Mouse (Mus musculus) forebrain, embryonic 13.5 days (tissue): ENCODE data around the gene Cd79a. TPM values are rescaled to one million over a fixed set of nuclear protein-coding genes. Genes with fewer than 3 reads are reported as not detected.

ENCODE experiments used
- ATAC-seq: fragments of 200-750 bp; cut with Nextera tagmentation; 2 replicates; pipeline ENCODE4 v1.8.0; 2017
- H3K27ac ChIP-seq: fragments of 300-500 bp; sonication (generic); 2 replicates; pipeline ENCODE4 v1.5.1; 2015; ENCODE audit warnings: inconsistent platforms, mild to moderate bottlenecking, moderate library complexity
- H3K27me3 ChIP-seq: fragments of 300-500 bp; sonication (generic); 2 replicates; pipeline ENCODE4 v1.6.1; 2015; ENCODE audit warnings: mild to moderate bottlenecking, inconsistent platforms
- H3K36me3 ChIP-seq: fragments of 300-500 bp; sonication (generic); 2 replicates; pipeline ENCODE4 v1.6.1; 2015; ENCODE audit warnings: mild to moderate bottlenecking, inconsistent platforms; ENCODE audit not compliant: poor library complexity, severe bottlenecking
- H3K4me1 ChIP-seq: fragments of 300-500 bp; sonication (generic); 2 replicates; pipeline ENCODE4 v1.6.1; 2015; ENCODE audit warnings: inconsistent platforms
- H3K4me2 ChIP-seq: fragments of 300-500 bp; sonication (generic); 2 replicates; pipeline ENCODE4 v1.6.1; 2015; ENCODE audit warnings: inconsistent platforms, mild to moderate bottlenecking, moderate library complexity
- H3K4me3 ChIP-seq: fragments of 300-500 bp; sonication (generic); 2 replicates; pipeline ENCODE4 v1.5.1; 2015; ENCODE audit warnings: mild to moderate bottlenecking, inconsistent platforms
- H3K9ac ChIP-seq: fragments of 300-500 bp; sonication (generic); 2 replicates; pipeline ENCODE4 v1.6.1; 2015; ENCODE audit warnings: mild to moderate bottlenecking, inconsistent platforms
- H3K9me3 ChIP-seq: fragments of 300-500 bp; sonication (generic); replicated peaks from 2 replicates; pipeline ENCODE4 v1.6.1; 2016; ENCODE audit warnings: inconsistent platforms
- WGBS: fragments of 180-500 bp; shearing (Covaris S2); methylation state at CpG from one replicate; pipeline ENCODE4 v1.1.7; 2015; 5-methylcytosine and 5-hydroxymethylcytosine counted together
- polyA plus RNA-seq: library from polyadenylated mRNA; unstranded; fragments of >200 nt; fragmentation: Nextera tagmentation; extraction: Ambion mirVana; gene quantifications from 2 replicates; pipeline ENCODE4 v1.2.1, GENCODE M21; 2015

Cd79a gene
- polyA plus RNA-seq, 1 experiment from 2014 or later, result 0.18 TPM

DNA sequence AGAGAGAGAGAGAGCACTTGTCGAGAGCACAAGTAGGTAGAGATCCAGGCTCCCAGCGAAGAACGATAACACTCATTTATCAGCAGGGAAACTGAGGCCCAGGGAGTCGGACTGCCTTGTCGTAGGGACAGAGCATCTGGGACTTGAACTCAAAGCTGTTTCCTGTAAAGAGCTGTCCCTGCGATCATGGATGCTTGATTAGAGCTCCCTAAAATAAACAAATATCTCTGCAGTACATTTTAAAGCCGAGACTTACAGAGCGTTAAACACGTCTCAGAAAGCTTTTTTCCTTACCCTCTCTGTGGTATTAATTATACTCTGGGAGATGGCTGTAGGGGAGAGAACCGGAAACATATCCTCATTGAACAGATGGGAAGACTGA is 6.3 kb downstream of the Cd79a start:
- H3K27ac ChIP-seq, result no peak overlapping the region
- peak overlapping the region; percentile 75 for H3K4me2 ChIP-seq
- H3K9ac ChIP-seq, result peak overlapping the region; percentile 79
- peaks cover 38% of the 10 kb centered on the region for H3K4me1 ChIP-seq
- no peaks in the 10 kb centered on the region for H3K27me3 ChIP-seq
- peaks cover 12% of the 10 kb centered on the region for H3K36me3 ChIP-seq
- ATAC-seq, result no peak
- peak overlapping the region; percentile 66 for H3K4me3 ChIP-seq
- H3K9me3 ChIP-seq, result no peaks in the 10 kb centered on the region
- 47% methylated on average over 10 of the region's 10 CpGs for WGBS

DNA sequence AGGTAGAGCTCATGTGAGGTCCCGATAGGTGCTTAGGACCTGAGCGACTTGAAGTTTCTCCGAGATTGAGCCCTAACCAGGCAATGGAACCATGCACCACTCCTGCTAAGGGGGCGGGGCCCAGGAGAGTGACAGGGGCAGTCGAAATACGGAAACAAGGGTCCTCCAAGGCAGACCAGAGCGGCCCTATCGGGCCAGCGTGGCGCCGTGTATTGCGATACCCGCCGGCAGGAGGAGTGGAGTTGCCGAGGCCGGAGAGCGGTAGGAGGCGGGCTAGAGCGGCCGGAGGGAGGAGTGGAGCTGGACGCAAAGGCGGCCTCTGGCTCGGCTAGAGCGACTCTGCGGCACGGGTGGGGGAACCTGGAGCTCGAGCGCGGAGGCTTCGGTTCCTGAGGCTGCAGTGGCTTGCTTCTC is 6.9 kb downstream of the Cd79a start:
- no peaks in the 10 kb centered on the region for H3K27me3 ChIP-seq
- ATAC-seq, result peak; percentile 99
- H3K9ac ChIP-seq, result peak overlapping the region; percentile 85
- H3K36me3 ChIP-seq, result peaks cover 18% of the 10 kb centered on the region
- under 1% methylated on average over 30 of the region's 30 CpGs for WGBS
- H3K4me2 ChIP-seq, result peak overlapping the region; percentile 75
- peak overlapping the region; percentile 31; the same call in 1 of the 2 replicates for H3K27ac ChIP-seq
- no peaks in the 10 kb centered on the region for H3K9me3 ChIP-seq
- peak overlapping the region; percentile 66 for H3K4me3 ChIP-seq
- H3K4me1 ChIP-seq, result peaks cover 38% of the 10 kb centered on the region

DNA sequence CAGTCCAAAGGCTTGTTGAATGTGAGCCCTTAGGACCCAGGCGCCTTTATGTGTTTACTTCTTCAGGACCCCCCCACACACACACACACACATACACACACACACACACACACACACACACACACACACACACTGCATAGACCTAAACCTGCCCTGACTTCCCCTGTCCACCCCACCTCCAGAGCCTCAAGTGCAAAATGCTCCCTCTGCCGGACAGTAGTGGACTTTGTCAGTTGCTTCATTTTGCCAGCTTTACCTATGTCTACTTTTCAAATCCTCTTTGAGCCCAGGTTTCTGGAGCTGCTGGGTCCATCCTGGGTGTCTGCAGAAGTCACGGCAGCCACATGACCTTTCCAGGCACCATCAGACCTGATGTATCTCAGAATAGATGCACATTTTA is 7.8 kb downstream of the Cd79a start:
- Histone ChIP-seq H3K9ac (peak overlapping the region; percentile 85), H3K4me1 (peaks cover 38% of the 10 kb centered on the region), H3K4me2 (peak overlapping the region; percentile 75), H3K27me3 (no peaks in the 10 kb centered on the region), H3K36me3 (peaks cover 21% of the 10 kb centered on the region), H3K9me3 (no peaks in the 10 kb centered on the region), H3K27ac (no peak overlapping the region), H3K4me3 (peak overlapping the region; percentile 66)
- ATAC-seq, result no peak
- 16% methylated on average over 3 of the region's 3 CpGs for WGBS

DNA sequence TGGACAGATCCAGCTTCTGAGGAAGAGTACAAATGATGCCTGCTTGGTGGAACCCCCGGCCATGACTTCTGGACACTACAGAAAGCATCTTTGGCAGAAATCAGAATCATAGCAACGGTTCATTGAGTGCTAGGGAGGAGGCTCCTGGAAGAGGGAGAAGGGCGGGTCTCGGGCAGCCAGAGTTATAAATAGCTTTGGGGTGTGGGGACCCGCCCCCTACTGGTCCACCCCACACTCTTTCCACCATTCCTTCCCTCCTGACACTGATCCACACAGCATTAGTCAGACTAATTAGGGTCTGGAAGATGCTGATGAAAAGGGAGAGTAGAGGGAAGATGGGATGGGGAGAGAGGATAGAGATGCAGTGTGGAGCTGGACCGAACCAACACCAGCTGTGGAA is 9.4 kb downstream of the Cd79a start:
- no peak for ATAC-seq
- Histone ChIP-seq H3K9ac (no peak overlapping the region; the same call in 1 of the 2 replicates), H3K27me3 (no peaks in the 10 kb centered on the region), H3K36me3 (peaks cover 28% of the 10 kb centered on the region), H3K27ac (no peak overlapping the region), H3K4me1 (peaks cover 38% of the 10 kb centered on the region), H3K9me3 (no peaks in the 10 kb centered on the region), H3K4me2 (no peak overlapping the region), H3K4me3 (no peak overlapping the region)
- WGBS, result 52% methylated on average over 6 of the region's 6 CpGs

DNA sequence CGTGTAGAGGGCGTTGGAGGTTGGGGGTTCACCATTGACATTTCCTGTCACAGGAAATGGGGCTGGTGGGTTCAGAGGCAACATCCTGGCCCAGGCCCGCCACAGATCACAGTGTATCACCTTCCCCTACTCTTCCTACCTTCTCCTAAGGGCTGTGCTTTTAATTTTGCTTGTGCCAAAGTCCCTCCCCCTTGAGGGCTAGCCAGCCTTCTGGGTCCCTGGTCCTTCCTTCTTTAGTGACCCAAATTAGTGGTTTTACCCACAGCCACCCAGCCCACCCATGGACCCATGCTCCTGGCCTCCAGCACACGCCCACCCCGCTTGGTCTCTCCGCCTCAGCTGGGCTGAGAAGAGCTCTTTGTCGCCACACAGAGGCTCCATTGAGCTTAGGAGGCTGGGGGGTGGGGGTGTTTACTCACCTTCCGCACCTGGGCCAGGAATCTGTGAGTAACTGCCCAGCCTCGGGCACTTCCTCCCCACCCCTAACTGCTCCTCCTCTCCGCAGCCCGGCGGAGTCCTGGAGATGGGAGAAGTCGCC is 10.1 kb downstream of the Cd79a start:
- Histone ChIP-seq H3K27me3 (no peaks in the 10 kb centered on the region), H3K4me3 (no peak overlapping the region), H3K27ac (no peak overlapping the region), H3K9ac (no peak overlapping the region), H3K4me2 (no peak overlapping the region), H3K4me1 (peaks cover 38% of the 10 kb centered on the region), H3K9me3 (no peaks in the 10 kb centered on the region), H3K36me3 (peaks cover 35% of the 10 kb centered on the region)
- WGBS, result 43% methylated on average over 13 of the region's 13 CpGs
- ATAC-seq, result no peak

DNA sequence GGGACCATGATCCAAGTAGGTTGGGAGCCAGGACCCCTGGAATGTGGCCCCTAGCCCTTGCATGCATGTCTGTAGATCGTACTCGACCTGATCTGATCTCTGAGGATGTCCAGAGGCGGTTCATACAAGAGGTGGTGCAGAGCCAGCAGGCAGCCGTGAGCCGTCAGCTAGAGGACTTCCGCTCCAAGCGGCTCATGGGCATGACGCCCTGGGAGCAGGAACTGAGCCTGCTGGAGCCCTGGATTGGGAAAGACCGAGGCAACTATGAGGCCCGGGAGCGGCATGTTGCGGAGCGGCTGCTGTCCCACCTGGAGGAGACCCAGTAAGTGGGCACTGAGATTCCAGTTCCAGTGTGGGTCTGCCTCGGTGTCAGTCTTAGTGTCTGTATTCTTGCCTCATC is 15.3 kb downstream of the Cd79a start:
- no peak for ATAC-seq
- Histone ChIP-seq H3K36me3 (peaks cover 56% of the 10 kb centered on the region), H3K4me1 (0 out of 2 replicates have a peak, but pooled peaks cover 2% of the 10 kb centered on the region), H3K9ac (no peak overlapping the region), H3K4me3 (no peak overlapping the region), H3K4me2 (no peak overlapping the region), H3K27ac (no peak overlapping the region), H3K9me3 (no peaks in the 10 kb centered on the region), H3K27me3 (no peaks in the 10 kb centered on the region)
- 90% methylated on average over 14 of the region's 14 CpGs for WGBS

DNA sequence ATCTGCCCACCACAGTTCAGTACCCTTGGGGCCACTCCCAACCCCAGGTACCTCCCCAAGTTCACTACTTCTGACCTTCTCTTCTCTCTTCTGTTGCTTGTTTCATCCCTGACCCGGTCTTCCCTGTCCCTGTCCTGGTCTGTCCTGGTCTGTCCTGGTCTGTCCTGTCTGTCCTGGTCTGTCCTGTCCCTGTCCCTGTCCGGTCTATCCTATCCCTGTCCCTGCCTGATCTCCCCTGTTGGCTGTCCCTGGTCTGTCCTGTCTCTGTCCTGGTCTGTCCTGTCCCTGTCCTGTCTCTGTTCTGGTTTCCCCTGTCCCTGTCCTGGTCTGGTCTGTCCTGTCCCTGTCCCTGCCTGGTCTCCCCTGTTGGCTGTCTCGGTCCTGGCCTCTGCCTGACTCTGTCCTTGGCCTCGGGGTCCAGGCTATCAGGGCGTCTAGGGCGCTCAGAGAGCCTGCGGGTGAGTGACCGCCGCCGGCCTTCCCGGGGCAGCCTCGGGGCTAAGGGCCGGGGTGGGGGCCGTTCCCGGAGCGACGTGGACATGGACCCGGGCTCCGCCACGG is 21.7 kb downstream of the Cd79a start:
- H3K9me3 ChIP-seq, result no peaks in the 10 kb centered on the region
- no peak overlapping the region for H3K4me2 ChIP-seq
- H3K27ac ChIP-seq, result no peak overlapping the region
- 91% methylated on average over 20 of the region's 20 CpGs for WGBS
- H3K27me3 ChIP-seq, result no peaks in the 10 kb centered on the region
- H3K36me3 ChIP-seq, result peaks cover 72% of the 10 kb centered on the region
- no peak overlapping the region for H3K9ac ChIP-seq
- no peak for ATAC-seq
- H3K4me3 ChIP-seq, result no peak overlapping the region
- H3K4me1 ChIP-seq, result no peaks in the 10 kb centered on the region

DNA sequence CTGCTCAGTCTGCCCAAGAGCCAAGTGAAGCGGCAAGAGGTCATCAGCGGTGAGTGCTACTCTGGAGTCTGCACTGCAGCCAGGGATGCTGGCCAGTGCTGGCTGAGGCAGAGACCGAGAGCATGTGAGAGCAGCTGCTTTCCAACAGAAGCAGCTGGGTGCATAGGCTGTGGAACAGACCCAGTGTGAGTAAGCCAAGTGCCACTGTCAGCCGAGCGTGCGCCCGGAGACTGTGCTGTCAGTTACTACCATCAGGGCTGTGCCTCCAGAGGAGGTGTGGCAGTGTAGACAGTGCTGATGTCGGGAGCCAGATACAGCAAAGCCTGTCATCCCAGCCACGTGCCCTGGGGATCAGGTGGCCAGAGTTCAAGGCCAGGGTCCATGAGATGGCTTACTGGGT is 22.5 kb downstream of the Cd79a start:
- no peak overlapping the region for H3K27ac ChIP-seq
- H3K9ac ChIP-seq, result no peak overlapping the region
- H3K4me1 ChIP-seq, result no peaks in the 10 kb centered on the region
- no peaks in the 10 kb centered on the region for H3K9me3 ChIP-seq
- H3K27me3 ChIP-seq, result no peaks in the 10 kb centered on the region
- H3K36me3 ChIP-seq, result peaks cover 81% of the 10 kb centered on the region
- ATAC-seq, result no peak
- H3K4me3 ChIP-seq, result no peak overlapping the region
- H3K4me2 ChIP-seq, result no peak overlapping the region
- WGBS, result 90% methylated on average over 9 of the region's 9 CpGs

DNA sequence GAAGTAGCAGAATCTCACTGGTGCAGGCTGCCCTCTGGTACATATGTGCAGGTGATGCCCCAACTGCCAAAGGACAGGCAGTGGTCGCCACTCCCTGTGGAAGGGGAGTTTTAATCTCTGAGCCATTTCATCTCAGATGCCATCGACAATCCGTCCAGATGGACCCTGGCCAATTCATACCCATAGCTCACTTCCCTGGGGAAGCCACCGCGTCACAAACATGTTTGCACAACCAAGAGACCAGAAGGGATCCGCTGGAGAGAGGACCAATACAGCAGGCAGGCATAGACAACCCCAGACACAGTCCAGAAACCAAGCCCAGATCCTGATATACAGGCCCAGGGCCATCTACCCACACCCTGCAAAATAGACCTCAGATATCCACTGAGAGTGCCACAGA is 33.3 kb downstream of the Cd79a start:
- no peak overlapping the region for H3K4me2 ChIP-seq
- no peak overlapping the region for H3K9ac ChIP-seq
- H3K27me3 ChIP-seq, result peaks cover 73% of the 10 kb centered on the region
- H3K36me3 ChIP-seq, result peaks cover 22% of the 10 kb centered on the region
- 57% methylated on average over 6 of the region's 6 CpGs for WGBS
- H3K27ac ChIP-seq, result no peak overlapping the region
- H3K4me3 ChIP-seq, result no peak overlapping the region
- H3K4me1 ChIP-seq, result peaks cover 18% of the 10 kb centered on the region
- no peak for ATAC-seq
- no peaks in the 10 kb centered on the region for H3K9me3 ChIP-seq

DNA sequence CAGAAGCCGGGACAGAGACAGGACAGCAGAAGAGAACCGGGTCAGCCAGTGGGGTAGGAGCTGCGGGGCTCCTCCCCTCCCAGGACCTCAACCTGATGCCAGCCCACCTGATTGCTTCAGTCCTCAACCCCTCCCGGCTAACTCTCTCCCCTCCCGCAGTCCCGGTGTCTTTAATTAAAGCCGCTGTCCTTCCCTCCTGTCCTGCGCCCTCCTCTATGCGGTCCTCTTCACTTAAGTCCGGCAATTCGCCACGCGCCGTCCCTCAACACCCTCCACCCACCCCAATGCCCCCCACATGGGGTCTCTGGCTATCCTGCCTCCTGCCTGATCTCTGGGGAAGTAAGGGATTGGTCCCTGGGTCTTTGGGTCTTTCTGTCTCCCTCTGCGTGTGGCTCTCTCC is 34.5 kb downstream of the Cd79a start:
- Histone ChIP-seq H3K4me1 (peaks cover 18% of the 10 kb centered on the region), H3K36me3 (peaks cover 10% of the 10 kb centered on the region), H3K9me3 (no peaks in the 10 kb centered on the region), H3K9ac (no peak overlapping the region; the same call in 1 of the 2 replicates), H3K4me3 (no peak overlapping the region), H3K27ac (no peak overlapping the region), H3K27me3 (peaks cover 85% of the 10 kb centered on the region), H3K4me2 (no peak overlapping the region)
- WGBS, result 2% methylated on average over 15 of the region's 15 CpGs
- ATAC-seq, result no peak

DNA sequence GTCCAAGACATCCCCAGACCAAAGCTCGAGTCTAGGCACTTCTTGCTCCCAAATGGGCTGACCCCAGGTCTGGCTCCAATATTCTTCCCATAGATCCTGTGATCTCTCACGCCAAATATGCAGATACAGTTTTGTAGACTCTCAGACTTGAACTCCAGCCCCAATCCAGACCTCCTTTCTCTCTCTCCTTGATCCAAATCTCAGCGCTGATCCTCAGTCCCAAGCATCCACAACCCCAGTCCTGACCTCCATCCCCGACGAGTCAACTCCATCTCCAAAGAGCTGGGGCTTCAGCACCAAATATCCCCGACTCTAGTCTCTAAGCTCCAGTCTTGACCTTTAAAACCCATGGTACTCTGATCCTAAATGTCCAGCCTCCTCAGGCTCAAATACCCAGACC is 46.5 kb downstream of the Cd79a start:
- ATAC-seq, result no peak
- 4% methylated on average over 6 of the region's 6 CpGs for WGBS

DNA sequence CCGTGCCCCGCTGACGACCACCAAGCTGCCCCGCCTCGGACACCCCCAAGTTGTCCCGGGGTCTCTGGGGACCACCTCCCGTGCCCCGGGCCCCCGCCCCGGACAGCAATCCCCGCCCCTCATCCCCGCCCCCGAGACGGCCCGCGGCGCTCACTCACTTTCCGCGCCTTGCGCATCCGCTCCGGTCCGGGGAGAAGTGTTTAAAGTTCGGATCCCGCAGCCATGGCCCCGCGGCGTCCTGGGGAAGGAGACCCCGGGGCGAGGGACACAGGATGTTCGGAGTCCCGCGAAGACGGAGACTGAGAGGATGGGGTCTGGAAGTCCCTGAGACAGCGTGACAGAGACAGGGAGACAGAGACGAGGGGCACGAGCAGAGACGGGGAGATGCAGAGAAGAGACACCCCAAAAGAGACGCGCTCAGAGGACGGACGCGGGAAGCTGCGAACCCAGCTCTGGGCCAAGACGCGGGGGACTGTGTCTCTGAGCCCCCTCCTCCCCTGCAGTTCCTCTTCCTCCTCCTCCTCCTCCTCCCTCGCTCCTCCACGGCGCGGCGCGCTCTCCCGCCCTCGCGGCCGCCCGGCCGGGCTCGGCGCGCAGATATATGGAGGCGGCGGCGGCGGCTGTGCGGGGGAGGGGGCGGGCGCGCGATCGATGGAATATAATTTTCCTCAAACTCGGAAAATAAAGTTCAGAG is 47.2 kb downstream of the Cd79a start, which contains the start of gene Gm4881:
Gene Gm4881 (minus strand): TSS at position 238 of the 694 bp plus-strand sequence.
- no peak for ATAC-seq
- Histone ChIP-seq H3K27me3 (peaks cover 98% of the 10 kb centered on the region), H3K4me2 (peak within 1 kb of the TSS; percentile 63), H3K27ac (no peak within 1 kb of the TSS), H3K4me3 (peak within 1 kb of the TSS; percentile 39), H3K4me1 (peaks cover 16% of the 10 kb centered on the region), H3K9ac (peak within 1 kb of the TSS; percentile 45), H3K36me3 (no peaks in the 10 kb centered on the region), H3K9me3 (no peaks in the 10 kb centered on the region)
- WGBS, result under 1% methylated on average over 61 of the region's 72 CpGs

More for the DNA sequence above, 46.5 kb downstream of the Cd79a start:
- no peaks in the 10 kb centered on the region for H3K36me3 ChIP-seq
- no peak overlapping the region for H3K9ac ChIP-seq
- H3K27me3 ChIP-seq, result peaks cover 98% of the 10 kb centered on the region
- peaks cover 13% of the 10 kb centered on the region for H3K4me1 ChIP-seq
- no peak overlapping the region for H3K27ac ChIP-seq
- H3K4me3 ChIP-seq, result peak overlapping the region; percentile 39; the same call in 1 of the 2 replicates
- H3K9me3 ChIP-seq, result no peaks in the 10 kb centered on the region
- H3K4me2 ChIP-seq, result no peak overlapping the region; the same call in 1 of the 2 replicates
